Mouse (Mus musculus): ENCODE data around the gene Tns2.
"Not testable (repeated sequence)": the region's sequence is repeated elsewhere in the genome, so short reads cannot be mapped to it uniquely, and the experiment has no call there.

Gene Tns2

GRCm38 (mm10) chr15:102142914-102143912 is 43.0 kb downstream of the Tns2 start:
- DNase-seq (ENCODE audit: low read depth) = no peak

GRCm38 (mm10) chr15:102144274-102144711 is 44.1 kb downstream of the Tns2 start, which contains the start of gene Igfbp6:
TSS of gene Igfbp6 (plus strand) at chr15:102144362.
- no peak for DNase-seq (ENCODE audit: low read depth)

- no peak for DNase-seq (ENCODE audit: low read depth)
These were observed 44.5 kb downstream of the Tns2 start for GRCm38 (mm10) chr15:102144726-102145125.

GRCm38 (mm10) chr15:102145330-102145729 is 45.1 kb downstream of the Tns2 start:
- DNase-seq (ENCODE audit: low read depth) = no peak

- no peak for DNase-seq (ENCODE audit: low read depth)
These were observed 45.9 kb downstream of the Tns2 start for GRCm38 (mm10) chr15:102146089-102146488.

- DNase-seq (ENCODE audit: low read depth) = peak; percentile 58
These were observed 46.7 kb downstream of the Tns2 start for GRCm38 (mm10) chr15:102146882-102147281.

GRCm38 (mm10) chr15:102147674-102148402 is 47.6 kb downstream of the Tns2 start:
- no peak for DNase-seq (ENCODE audit: low read depth)

- DNase-seq (ENCODE audit: low read depth) = no peak
These were observed 49.3 kb downstream of the Tns2 start for GRCm38 (mm10) chr15:102149561-102149960.

GRCm38 (mm10) chr15:102150301-102151135 is 50.3 kb downstream of the Tns2 start, which contains the start of gene Soat2:
TSS of gene Soat2 (plus strand) at chr15:102150526.
- DNase-seq (ENCODE audit: low read depth) = peak; percentile 56

GRCm38 (mm10) chr15:102152646-102153045 is 52.4 kb downstream of the Tns2 start:
- no peak for DNase-seq (ENCODE audit: low read depth)

- DNase-seq (ENCODE audit: low read depth) = not testable (repeated sequence)
These were observed 54.8 kb downstream of the Tns2 start for GRCm38 (mm10) chr15:102155006-102155405.

- DNase-seq (ENCODE audit: low read depth) = no peak
These were observed 56.6 kb downstream of the Tns2 start for GRCm38 (mm10) chr15:102156836-102157235.

GRCm38 (mm10) chr15:102160415-102161060 is 60.3 kb downstream of the Tns2 start:
- no peak for DNase-seq (ENCODE audit: low read depth)

- DNase-seq (ENCODE audit: low read depth) = no peak
These were observed 63.9 kb downstream of the Tns2 start for GRCm38 (mm10) chr15:102163900-102164693.

GRCm38 (mm10) chr15:102165468-102166100 is 65.4 kb downstream of the Tns2 start:
- no peak for DNase-seq (ENCODE audit: low read depth)

Data from c-Kit-positive CD71-positive TER-119-negative erythroid progenitor cells, embryonic 14.5 days (primary cell).